Mouse (Mus musculus): ENCODE measurements at regions not wholly inside any gene's neighbourhood (a gene's known extent, or its start where the extent isn't known, plus 50 kb on each side); places are given as distances from the start of the nearest gene placed in this dataset.

GRCm38 (mm10) chr3:21218936-21219335 lies 852.0 kb upstream of the Agtr1b start:
- DNase-seq, result no peak

DNA sequence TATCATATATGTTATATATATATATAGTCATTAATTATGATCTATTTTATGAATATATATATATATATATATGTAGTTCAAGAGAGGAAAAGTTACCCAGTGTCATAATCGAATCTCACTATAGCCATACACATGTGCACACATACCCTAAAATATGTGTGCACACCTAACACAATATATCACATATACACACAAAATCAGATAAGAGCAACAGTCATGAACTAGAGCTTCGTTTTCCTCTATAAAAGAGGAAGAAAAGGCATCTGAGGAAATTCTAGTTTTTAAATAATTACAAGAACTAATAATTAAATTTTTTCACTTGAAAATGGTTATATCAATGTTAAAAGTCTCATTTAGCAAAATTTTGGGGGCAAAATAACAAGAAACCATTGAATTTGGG lies 835.3 kb upstream of the Tbl1xr1 start:
- DNase-seq, result no peak

DNA sequence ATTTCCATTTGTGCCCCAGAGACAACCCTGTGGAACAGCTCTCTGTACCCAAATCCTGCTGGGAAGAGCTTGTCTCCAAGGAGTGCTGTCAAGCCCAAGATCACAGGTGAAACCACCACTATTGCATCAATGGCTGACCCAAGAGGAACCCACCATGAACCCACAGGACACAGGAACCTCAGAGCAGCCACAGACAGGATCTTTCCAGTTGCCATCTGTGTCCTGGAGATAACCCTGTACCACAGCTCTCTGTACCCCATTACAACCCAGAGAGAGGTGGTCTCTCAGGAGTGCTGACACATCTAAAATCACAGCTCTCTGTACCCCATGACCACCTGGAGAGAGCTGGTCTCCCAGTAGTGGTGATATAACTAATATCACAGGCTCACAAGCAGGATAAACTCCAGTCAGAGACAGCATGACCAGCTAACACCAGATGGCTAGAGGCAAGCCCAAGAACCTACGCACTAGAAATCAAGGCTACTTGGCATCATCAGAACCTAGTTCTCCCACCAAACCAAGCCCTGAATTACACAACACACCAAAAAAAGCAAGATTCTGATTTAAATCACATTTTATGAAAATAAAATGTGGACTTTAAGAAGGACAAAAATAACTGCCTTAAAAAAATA lies 820.2 kb upstream of the Tbl1xr1 start:
- DNase-seq, result no peak

GRCm38 (mm10) chr3:21263317-21263716 lies 813.1 kb upstream of the Tbl1xr1 start:
- no peak for DNase-seq

DNA sequence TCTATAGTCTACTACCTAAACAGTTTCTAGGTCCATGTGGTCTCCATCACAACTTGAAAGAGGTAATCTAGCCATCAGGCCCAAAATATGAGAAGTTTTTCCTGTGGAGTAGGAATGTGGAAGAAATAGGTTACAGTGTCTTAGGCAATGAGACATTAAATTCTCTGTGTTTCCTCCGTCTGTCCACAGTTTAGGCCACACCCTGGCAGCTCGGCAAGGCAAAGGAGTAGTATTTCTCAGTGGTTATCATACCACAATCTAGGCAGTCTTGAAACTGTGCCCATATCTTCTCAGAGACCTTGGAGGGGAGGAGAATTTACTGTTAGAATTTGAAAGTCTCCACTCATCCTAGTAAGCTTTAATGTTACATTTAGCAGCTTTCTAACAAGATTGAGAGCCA lies 811.0 kb upstream of the Tbl1xr1 start:
- no peak for DNase-seq

DNA sequence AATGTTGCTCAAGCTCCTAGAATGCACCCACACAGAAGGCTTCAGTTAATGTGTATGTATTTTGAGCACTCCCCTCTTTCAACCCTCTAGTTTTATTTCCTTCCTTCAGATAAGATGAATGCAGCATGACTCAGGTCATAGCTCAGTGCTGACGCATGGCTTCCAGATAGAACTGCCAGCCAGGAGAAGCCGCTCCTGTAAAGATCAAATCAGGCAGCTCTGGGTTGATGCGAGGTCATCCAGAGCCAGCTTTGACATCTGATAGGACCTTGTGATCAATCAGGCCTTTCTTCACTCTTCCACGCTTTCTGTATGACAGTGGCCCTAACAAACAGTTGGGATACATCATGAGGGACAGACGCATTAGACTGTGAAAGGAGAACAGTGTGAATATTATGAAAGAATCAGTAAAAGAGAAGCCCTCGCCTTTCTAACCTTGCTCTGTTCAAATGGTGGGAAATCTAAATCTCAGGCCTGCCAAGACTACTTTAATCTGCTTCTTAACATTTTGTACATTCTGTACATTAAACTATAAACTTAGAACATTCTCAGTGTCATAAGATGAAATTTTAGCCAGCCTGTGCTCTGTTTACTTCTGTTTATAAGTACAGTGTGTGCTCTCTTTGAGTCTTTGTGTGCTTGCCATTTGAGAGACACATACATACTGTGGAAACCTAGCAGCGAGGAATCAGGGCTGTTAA lies 807.9 kb upstream of the Tbl1xr1 start:
- DNase-seq, result no peak

- no peak for DNase-seq
Observed at GRCm38 (mm10) chr3:21269130-21269440, 807.4 kb upstream of the Tbl1xr1 start.

DNA sequence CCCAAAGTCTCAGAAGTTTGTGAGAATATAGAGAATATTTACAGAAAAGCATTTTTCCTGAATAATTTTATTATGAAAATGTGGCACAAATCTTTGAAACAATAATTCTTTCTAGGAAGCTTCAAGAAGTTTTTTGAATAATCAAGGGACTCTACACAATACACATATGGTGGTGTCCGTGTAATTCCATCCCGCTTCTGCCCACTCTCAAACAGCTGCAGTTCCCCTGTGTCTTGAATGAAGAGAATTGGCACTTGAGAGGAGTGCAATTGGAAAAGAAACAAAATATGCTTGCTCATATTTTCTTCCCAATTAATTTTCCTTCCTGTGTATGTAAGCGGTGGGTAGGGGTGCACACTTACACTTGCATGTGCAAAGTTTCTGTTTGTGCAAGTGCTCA lies 805.7 kb upstream of the Tbl1xr1 start:
- no peak for DNase-seq

DNA sequence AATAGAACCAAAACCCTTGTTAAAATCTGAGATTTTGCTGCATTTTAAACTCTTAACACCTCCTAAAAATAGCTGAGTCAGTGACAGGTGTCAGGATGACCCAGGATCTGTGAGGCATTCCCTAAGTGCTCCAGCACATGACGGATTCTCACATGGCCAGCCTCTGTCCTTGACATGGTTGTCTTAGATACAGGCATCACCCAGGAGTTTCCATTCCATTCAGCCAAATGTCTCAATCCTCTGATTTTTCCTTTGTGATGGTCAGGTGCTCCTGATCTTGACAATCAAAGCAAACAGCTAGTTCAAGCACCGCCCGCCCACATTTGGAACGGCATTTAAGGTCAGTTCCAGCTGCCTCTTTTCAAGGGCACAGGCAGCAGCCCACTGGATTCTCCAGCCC lies 804.2 kb upstream of the Tbl1xr1 start:
- DNase-seq, result no peak

- DNase-seq, result no peak
Observed at GRCm38 (mm10) chr3:21292774-21293173, 783.7 kb upstream of the Tbl1xr1 start.

DNA sequence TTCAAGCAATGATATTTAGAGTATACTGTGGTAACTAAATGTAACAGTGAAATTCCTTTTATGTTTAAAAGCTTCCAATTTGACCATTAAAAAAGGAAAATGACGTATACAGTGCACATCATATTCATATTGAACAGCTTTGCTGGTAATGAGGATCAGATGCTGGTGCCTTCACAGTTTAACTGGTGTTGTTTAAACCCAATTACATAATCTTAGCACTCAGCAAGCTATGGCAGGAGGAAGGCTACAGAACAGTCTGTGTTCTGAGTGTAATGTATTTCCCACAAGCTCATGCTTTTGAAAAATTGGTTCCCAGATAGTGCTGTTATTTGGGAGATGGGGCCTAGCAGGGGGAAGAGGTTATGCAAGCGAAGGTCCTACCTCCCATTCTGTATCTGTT lies 783.1 kb upstream of the Tbl1xr1 start:
- no peak for DNase-seq

GRCm38 (mm10) chr3:21294776-21295175 lies 781.7 kb upstream of the Tbl1xr1 start:
- no peak for DNase-seq

GRCm38 (mm10) chr3:21296581-21297110 lies 779.8 kb upstream of the Tbl1xr1 start:
- no peak for DNase-seq

DNA sequence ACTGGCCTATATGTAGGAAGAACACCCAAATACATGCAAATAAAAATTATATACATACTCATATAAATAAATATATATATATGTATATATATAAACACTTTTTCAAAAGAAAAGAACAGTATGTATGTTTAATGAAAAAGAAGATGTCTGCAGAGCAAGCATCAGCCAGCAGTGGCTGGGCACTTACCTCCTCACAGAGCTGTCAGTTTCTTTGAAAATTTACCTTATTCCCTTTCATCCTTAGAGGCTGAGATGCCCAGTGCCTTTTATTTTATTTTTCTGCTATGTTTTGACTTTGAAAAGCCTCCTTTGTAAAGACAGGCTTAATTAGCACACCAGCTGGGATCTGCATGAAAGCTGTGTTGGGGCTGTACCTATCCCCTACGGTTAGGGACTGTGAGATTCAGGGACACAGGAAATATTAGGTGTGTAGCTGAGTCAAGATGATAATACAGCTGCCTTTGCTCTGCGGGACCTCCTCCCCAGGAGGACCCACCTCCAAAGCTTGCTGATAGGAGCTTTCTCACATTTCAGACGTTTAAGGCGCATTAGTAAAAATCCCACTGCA lies 751.0 kb upstream of the Tbl1xr1 start:
- DNase-seq, result no peak

DNA sequence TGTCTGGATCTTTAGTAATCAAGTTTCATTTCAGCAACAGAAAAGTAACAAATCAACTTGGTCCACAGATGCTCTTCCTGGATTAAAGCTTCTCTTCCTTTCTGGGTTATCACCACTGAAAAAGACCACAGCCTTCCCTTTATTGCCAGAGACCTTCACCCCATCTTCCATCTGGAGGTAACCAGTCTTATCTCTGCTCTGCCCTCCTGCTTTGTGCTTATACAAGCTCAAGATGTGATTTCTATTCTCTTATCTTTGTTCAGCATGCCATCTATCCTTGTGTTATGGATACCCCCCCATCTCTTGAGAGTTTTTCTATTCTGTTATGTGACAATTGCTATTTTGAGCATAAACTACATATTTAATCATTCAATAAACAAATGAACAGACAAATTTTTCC lies 734.5 kb upstream of the Tbl1xr1 start:
- no peak for DNase-seq

DNA sequence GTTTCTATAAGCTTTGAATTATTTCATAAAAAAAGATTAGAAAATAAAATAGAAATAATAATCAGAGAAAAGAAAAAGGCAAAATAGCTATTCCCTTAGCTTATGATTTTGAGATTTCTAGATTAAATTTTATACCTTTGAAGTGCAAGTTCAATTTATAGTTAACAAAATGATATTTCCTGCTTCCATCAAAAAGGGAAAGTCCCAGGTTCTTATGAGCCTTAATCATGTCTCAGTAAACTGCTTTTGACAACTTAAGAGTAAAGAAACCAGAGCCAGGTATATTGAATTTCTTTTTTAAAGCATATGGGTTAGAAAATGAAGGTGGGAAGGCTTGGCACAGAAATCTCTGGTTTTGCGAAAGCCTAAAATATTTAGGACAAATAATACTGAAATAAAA lies 733.4 kb upstream of the Tbl1xr1 start:
- DNase-seq, result no peak

- DNase-seq, result no peak
Observed at GRCm38 (mm10) chr3:21349421-21349820, 727.0 kb upstream of the Tbl1xr1 start.

- no peak for DNase-seq
Observed at GRCm38 (mm10) chr3:21356150-21356549, 720.3 kb upstream of the Tbl1xr1 start.

DNA sequence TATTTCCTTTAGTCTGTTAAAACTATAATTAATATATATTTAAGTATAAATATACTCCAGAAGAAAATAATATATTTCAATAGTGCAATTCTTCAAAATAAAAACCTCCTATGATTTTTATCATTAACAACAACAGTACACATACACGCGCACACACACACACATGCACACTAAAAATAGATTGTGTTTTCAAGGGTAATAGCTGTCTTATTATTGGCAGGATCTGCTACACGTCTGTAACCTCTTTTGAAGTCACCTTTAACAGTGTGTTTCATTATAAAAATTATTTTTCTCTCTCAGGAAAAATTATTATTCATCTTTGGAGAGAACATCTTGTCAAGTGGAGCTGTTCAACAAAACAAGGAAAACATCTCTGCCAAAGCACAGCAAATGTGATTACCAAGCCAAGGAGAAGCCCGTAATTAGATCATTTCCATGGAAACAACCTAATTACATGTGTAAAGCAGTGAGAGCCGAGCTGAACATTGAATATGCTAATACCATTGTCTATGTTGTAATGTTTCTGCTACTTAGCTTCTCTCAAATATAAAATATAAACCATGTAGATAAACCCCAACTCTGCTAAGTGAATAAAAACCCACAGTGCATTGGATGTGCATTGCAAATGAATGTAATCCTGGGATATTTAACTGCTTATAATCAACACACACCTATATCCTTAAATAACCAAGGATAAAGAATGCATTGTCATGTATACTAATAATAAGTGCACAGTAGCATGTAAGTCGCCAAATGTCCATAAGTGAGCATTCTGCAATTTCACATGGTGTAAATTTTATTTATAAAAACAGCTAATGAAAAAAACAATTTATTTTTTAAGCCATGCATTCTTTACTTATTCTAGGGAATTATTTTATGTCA lies 719.4 kb upstream of the Tbl1xr1 start:
- no peak for DNase-seq

DNA sequence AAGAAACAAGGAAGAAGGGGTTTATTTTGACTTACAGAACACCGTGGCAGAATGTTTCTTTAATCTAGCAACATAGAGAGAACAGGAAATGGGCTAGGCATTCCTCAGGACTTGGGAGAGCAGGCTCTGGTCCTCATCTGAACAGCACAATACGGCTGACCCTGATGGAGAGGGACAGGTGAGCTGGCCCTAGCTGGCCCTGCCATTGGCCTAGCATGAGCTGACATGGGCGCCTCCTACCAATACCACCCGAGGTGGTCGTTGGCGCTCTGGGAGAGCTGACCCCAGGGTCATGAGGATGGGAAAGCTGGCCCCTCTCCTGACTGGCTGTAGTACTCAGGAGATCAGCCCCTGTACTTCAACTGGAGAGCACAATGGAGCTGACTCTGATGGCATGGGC lies 718.4 kb upstream of the Tbl1xr1 start:
- no peak for DNase-seq

DNA sequence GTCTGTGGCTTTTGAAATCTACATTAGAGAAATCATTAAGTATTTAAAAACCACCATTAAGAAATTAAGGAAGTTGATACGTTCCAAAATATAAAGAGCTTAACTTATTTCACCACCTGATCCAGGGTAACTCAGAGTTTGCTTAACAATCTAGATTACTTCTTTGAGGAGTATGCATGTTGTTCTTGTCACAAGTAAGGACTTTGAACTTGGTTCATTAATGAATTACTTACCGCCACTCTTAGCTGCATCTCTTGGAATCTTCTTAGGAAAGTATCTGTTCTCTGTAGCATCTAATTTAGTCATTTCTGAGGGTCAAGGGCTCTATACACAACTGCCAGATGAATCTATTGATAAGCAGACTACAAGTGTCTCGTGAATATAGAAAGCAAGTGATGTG lies 715.4 kb upstream of the Tbl1xr1 start:
- no peak for DNase-seq

DNA sequence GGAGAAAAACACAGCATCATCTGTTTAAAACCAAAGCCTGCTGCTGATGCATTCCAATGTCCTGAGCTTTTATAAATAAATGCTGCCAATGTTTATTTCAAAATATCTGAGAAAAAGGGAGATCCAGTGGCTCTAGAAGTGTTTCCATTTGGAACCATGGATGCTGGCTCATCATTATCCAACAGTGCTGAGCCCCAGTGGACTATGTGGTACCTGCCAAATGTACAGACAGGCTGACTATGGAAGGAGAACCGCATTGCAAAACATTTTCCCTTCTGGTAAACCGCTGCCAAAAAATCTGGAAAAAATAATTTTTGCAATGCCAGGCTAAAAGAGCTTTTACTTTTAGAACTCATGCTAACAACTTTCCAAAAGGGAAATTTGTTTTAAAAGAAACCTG lies 696.6 kb upstream of the Tbl1xr1 start:
- no peak for DNase-seq

DNA sequence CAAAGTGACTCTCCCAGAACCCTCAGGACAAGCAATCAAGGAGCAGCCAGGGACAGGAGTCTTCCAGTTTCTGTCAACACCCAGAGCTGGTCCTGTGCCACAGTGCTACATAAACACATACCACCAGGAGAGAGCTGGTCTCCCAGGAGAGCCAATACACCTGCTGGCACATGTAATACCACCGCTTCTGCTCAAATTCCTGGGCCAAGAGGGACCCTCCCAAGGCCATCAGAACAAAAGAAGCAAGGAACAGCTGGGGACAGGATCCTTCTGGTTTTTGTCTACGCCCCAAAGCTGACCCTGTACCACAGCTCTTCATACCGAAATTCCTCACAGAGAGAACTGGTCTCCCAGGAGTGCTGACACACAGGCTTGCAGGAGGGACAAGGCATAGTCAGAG lies 695.4 kb upstream of the Tbl1xr1 start:
- no peak for DNase-seq

DNA sequence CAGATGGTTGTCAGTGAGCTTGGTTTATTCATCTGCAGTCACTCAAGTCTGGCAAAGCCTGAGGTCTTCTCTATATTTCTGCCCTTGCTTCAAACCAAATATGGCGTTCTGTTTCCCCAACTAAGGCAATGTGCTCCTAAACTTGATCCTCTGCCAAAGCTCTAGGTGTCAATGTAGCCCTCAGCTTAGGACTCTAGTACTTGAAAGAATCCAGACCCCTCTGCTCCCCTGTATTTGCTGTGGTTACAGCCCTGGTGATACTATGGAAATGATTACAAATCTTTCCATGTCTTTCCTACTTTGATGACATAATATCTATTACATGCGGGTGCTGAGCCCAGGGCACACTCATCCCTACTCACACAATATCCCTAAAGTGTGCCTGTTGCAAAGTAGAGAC lies 672.9 kb upstream of the Tbl1xr1 start:
- DNase-seq, result no peak

Data from thymus, postnatal 36 days (tissue).